Mouse (Mus musculus) brown adipose tissue, adult 24 weeks (tissue): ENCODE results near the gene Cers4. TPM values are rescaled to one million over a fixed set of nuclear protein-coding genes. Genes with fewer than 3 reads are reported as not detected.

Experiments
- H3K27ac ChIP-seq: fragments of 200-500 bp; replicated peaks from 2 replicates; pipeline ENCODE4 v1.5.1; 2012; ENCODE audit warnings: low read depth, mild to moderate bottlenecking, low read length
- H3K4me1 ChIP-seq: fragments of 200-500 bp; 2 replicates; pipeline ENCODE4 v1.6.1; 2012; ENCODE audit warnings: low read length, mixed read lengths; ENCODE audit not compliant: control insufficient read depth, insufficient read depth, insufficient read length
- H3K4me3 ChIP-seq: fragments of 200-500 bp; 2 replicates; pipeline ENCODE4 v1.5.1; 2012; ENCODE audit warnings: low read depth, mild to moderate bottlenecking, low read length, moderate library complexity; ENCODE audit not compliant: insufficient read depth
- polyA plus RNA-seq: library from polyadenylated mRNA; stranded (reverse); fragments of >200 nt; gene quantifications from 2 replicates; pipeline ENCODE4 v1.2.4, GENCODE M21; 2012; ENCODE audit not compliant: missing spikeins, insufficient read depth, insufficient read length

Gene Cers4
- polyA plus RNA-seq, 1 experiment, result 5.7 TPM

- Histone ChIP-seq H3K4me3 (no peak overlapping the region), H3K4me1 (peaks cover 4% of the 10 kb centered on the region), H3K27ac (no peak overlapping the region)
Observed at GRCm38 (mm10) chr8:4511429-4512115, 18.7 kb downstream of the Cers4 start.

- Histone ChIP-seq H3K4me3 (no peak overlapping the region), H3K27ac (no peak overlapping the region), H3K4me1 (no peaks in the 10 kb centered on the region)
Observed at GRCm38 (mm10) chr8:4512116-4512495, 19.3 kb downstream of the Cers4 start.

- no peak overlapping the region for H3K4me3 ChIP-seq
Observed at GRCm38 (mm10) chr8:4516162-4516561, 23.3 kb downstream of the Cers4 start.

GRCm38 (mm10) chr8:4521472-4521871 lies 28.6 kb downstream of the Cers4 start:
- H3K27ac ChIP-seq, result no peak overlapping the region
- no peaks in the 10 kb centered on the region for H3K4me1 ChIP-seq
- H3K4me3 ChIP-seq, result no peak overlapping the region

More at GRCm38 (mm10) chr8:4516162-4516561, 23.3 kb downstream of the Cers4 start:
- H3K4me1 ChIP-seq, result no peaks in the 10 kb centered on the region
- H3K27ac ChIP-seq, result no peak overlapping the region

- H3K4me3 ChIP-seq, result no peak overlapping the region
Observed at GRCm38 (mm10) chr8:4523525-4523924, 30.7 kb downstream of the Cers4 start.

More at GRCm38 (mm10) chr8:4523525-4523924, 30.7 kb downstream of the Cers4 start:
- Histone ChIP-seq H3K4me1 (no peaks in the 10 kb centered on the region), H3K27ac (no peak overlapping the region)

Other genes with a start within 250 kb of the Cers4 start
- gene Tgfbr3l, start 244.8 kb upstream of the Cers4 start, polyA plus RNA-seq, result 1.5 TPM in 1 of 2 replicates, not detected in the other
- 11.6 and 13.5 TPM in 2 replicates for gene Snapc2, start 239.9 kb upstream of the Cers4 start, polyA plus RNA-seq
- gene Ctxn1, start 233.8 kb upstream of the Cers4 start, polyA plus RNA-seq, result 1.7 TPM in 1 of 2 replicates, not detected in the other
- 145 and 147 TPM in 2 replicates for gene Timm44, start 217.1 kb upstream of the Cers4 start, polyA plus RNA-seq
- gene Ccl25, start 167.8 kb upstream of the Cers4 start, polyA plus RNA-seq, result 8.4 and 12.7 TPM in 2 replicates
- gene Elavl1, start 167.6 kb upstream of the Cers4 start, polyA plus RNA-seq, result 29.5 and 50.5 TPM in 2 replicates
- gene Zfp958, start 120.1 kb downstream of the Cers4 start, polyA plus RNA-seq, result 7.1 and 8.5 TPM in 2 replicates